Mouse (Mus musculus) ovary, postnatal 36 days (tissue): ENCODE data around the gene 9530003J23Rik.
A peak's percentile ranks its signal among the peaks of the same experiment; 100 is the strongest.
"Not testable (repeated sequence)": the region's sequence is repeated elsewhere in the genome, so short reads cannot be mapped to it uniquely, and the experiment has no call there.

ENCODE experiments used
- DNase-seq: peaks from one replicate; pipeline ENCODE4 v3.0.0; 2022; ENCODE audit warnings: low spot score, mixed read lengths

The 9530003J23Rik gene

GRCm38 (mm10) chr10:117238603-117239002, at the start of gene 9530003J23Rik:
Gene 9530003J23Rik, minus strand, starts transcription at chr10:117238703.
- no peak for DNase-seq

- no peak for DNase-seq
These were observed 48.8 kb upstream of the 9530003J23Rik start for GRCm38 (mm10) chr10:117287226-117287850.

DNA sequence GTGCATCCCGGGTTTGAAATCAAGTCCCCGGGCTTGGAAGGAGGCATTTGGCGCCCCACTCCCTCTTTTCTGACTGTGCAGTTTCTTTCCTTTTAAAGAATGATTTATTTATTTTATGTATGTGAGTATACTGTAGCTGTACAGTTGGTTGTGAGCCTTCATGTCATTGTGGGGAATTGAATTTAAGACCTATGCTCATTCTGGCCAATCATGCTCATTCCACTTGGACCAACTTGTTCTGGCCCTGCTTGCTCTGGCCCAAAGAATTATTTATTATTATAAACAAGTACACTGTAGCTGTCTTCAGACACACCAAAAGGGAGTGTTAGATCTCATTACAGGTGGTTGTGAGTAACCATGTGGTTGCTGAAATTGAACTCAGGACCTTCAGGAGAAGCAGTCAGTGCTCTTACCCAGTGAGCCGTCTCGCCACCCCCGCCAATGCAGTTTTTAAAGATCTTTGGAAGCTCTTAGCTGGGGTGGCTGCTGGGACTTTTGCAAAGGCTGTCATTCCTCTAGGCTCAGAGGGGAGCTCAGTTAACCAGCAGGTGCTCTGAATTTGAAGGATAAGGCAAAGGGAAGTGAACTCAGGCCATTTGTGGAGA, 48.0 kb upstream of the 9530003J23Rik start:
- no peak for DNase-seq

DNA sequence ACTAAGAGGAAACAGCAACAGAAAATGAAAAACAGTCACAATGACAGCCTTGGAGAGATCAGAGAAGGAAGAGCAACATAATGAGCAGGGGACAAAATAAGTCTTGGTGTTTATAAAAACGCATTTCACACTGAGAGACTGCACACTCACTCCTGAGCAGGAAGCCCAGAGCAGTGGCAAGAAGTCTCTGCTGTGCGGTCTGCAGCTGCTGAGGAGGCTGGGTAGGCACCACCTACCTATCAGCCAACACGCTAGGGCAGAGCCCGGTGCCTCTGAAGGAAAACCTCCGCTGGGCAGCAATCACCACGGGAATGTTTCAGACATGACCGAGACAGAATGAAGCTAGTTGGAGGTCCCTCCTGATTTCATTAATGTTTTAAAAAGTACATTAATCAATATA, 47.1 kb upstream of the 9530003J23Rik start:
- not testable (repeated sequence) for DNase-seq

GRCm38 (mm10) chr10:117284578-117285520, 46.3 kb upstream of the 9530003J23Rik start:
- no peak for DNase-seq

DNA sequence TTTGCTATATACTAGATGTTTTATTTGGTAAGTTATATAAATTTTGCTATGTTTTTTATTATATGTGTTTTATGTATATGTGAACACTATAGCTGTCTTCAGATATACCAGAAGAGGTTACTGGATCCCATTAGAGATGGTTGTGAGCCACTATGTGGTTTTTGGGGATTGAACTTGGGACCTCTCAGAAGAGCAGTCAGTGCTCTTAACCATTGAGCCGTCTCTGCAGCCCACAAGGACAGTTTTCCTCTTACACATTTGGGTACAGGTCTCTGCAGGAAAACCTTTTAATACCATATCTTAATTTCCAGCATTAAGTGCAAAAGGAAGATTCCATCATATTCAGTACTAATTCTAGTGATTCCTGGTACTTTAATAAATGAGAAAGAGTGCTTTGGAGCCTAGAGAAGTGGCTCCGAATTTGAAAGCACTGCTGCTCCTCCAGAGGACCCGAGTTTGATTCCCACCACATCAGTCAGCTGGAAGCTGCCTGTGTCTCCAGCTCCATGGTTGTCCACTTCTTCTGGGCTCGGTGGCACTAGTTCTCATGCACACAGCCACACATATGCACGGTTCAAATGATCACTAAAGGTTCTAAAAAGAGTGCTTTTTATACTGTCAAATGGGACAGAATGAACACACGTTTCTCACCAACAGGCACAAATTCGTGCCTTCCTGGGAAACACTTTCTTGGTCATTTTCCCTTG, 45.5 kb upstream of the 9530003J23Rik start:
- DNase-seq, result no peak

DNA sequence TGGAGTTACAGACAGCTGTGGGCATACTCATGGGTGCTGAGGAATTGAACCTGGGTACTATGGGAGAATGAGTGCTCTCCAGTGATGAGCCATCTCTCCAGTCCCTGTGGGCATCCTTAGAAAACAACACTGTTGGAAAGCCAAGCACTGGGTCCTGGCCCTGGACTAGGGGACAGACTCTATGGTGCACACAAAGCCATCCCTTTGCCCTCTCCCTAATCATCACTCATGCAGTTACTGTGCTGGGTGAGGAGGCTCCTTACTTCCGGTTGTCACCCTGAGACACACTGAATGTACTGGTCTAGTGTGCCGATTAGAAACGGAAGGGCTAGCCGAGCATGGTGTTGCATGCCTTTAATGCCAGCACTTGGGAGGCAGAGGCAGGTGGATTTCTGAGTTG, 44.7 kb upstream of the 9530003J23Rik start:
- not testable (repeated sequence) for DNase-seq

DNA sequence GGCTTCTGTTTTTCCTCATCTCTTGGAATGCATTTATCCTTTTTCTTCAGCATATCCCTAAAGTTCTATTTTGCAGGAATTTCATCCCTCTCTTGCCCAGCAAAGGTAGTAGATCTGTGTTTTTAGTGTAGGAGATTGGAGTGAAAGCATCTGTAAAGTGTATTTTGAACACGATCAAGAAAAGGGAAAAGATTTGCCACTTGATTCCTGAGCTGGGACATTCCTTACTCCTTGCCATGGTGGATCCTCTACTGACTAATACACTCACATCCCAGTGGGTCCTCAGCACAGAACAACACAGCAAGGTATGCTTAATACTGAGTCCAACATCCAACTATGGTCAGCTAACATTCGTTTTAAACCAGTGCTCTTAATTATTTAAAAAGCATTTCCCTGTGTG, 44.0 kb upstream of the 9530003J23Rik start:
- no peak for DNase-seq

GRCm38 (mm10) chr10:117282049-117282448, 43.5 kb upstream of the 9530003J23Rik start, which contains the start of gene Lyz2:
Gene Lyz2, minus strand, starts transcription at chr10:117282321.
- DNase-seq, result no peak

GRCm38 (mm10) chr10:117281381-117281920, 42.9 kb upstream of the 9530003J23Rik start:
- no peak for DNase-seq

GRCm38 (mm10) chr10:117280000-117280399, 41.5 kb upstream of the 9530003J23Rik start:
- no peak for DNase-seq

DNA sequence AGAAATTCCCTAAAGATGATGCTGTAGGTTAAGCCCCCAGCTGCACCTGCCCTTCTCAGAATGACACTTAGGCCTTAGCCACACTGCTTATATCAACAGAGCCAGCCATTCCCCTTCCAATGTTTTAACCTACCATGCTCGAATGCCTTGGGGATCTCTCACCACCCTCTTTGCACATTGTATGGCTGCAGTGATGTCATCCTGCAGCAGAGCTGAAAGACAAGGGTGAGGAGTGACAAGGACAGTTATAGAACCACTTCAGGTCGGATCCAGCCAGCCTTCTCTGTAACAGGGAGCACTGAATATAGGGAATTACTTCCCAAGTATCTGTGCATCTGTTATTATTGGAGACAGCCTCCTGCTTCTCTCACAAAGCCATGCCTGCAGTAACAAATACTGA, 40.0 kb upstream of the 9530003J23Rik start:
- DNase-seq, result not testable (repeated sequence)

- DNase-seq, result not testable (repeated sequence)
These were observed 39.3 kb upstream of the 9530003J23Rik start for GRCm38 (mm10) chr10:117277779-117278178.

- DNase-seq, result no peak
These were observed 37.3 kb upstream of the 9530003J23Rik start for GRCm38 (mm10) chr10:117275681-117276369.

DNA sequence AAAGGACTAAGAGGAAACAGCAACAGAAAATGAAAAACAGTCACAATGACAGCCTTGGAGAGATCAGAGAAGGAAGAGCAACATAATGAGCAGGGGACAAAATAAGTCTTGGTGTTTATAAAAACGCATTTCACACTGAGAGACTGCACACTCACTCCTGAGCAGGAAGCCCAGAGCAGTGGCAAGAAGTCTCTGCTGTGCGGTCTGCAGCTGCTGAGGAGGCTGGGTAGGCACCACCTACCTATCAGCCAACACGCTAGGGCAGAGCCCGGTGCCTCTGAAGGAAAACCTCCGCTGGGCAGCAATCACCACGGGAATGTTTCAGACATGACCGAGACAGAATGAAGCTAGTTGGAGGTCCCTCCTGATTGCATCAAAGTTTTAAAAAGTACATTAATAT, 36.1 kb upstream of the 9530003J23Rik start:
- not testable (repeated sequence) for DNase-seq

DNA sequence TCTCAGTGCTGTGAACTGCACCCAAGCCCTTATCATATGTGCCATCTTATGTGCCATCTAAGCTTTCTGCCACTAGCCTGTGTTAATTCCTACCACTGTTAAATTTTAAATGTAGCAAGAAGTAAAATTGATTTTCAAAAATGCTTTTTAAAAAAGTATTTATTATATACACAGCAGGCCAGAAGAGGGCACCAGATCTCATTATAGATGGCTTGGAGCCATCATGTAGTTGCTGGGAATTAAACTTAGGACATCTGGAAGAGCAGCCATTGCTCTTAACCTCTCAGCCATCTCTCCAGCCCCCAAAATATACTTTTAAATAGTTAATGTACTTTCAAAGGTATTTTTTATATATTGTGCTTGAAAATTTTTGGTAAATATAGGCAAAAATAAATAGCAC, 33.5 kb upstream of the 9530003J23Rik start:
- DNase-seq, result no peak

DNA sequence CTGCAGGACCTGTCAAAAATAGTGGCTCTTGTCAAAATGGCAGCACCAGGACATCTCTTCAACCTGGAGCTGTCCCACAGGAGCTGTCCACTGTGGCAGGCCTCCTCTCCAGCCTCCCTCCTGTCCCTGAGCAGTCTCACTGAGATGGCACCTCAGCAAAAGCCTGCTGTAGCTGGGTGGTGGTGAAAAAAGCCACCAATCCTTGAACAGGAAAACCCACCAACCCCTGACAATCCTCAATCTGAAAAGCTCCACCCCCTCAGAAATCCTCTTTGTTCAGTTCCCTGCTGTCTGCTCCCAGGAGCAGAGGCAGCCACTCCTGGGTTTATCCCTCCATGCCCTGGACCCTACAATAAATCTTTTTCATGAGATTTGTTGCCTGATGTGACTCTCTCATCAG, 21.4 kb upstream of the 9530003J23Rik start:
- DNase-seq, result no peak

GRCm38 (mm10) chr10:117235866-117236265, 2.6 kb downstream of the 9530003J23Rik start:
- DNase-seq, result no peak

DNA sequence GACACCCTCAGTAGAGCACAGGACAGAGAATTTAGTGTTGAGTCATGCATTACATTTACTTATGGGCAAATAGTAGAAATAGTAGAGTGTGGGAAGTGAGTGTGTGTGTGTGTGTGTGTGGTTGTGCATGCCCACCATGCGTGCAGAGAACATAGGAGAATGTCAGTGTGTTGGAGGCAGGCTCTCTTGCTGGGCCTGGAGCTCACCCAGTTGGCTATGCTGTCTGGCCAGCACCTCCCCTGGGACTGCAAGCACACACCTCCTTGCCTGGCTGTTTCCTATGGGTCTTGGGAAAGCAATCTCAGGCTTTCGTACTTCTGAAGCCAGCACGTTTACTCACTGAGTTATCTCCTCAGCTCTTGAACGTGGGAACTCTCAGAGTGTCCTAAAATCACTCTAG, 3.7 kb downstream of the 9530003J23Rik start:
- no peak for DNase-seq

- peak; percentile 16 for DNase-seq
These were observed 8.7 kb downstream of the 9530003J23Rik start for GRCm38 (mm10) chr10:117229826-117230225.

DNA sequence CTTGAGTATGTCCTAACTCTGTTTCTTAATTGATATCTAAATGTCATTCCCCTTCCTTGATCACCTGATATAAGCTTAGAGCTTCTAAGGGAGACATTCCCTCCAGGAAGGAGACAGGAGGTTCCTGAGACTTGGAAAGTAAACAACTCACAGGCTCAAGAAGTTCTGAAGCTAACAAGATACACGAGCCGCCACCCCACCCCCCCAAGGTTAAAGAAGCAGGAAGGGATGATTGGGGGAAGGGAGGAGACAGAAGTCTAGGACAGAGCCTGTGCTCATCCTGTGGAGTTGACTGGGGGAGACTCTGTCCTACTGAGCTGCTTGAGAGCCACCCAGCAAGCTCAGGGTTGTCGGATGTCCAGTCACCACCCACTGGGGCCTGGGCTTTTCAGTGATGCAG, 12.5 kb downstream of the 9530003J23Rik start:
- no peak for DNase-seq
